Mouse (Mus musculus) kidney, adult 2 months (tissue): Measurements from ENCODE around the gene Ipo7.

Experiments used
- CTCF ChIP-seq: fragments of 200-500 bp; conservative IDR thresholded peaks from 2 replicates; pipeline ENCODE4 v1.5.1; 2011; ENCODE audit warnings: low read depth, mild to moderate bottlenecking, control low read depth, low read length, moderate library complexity, mixed read lengths; ENCODE audit not compliant: insufficient read depth, insufficient read length
- POLR2A ChIP-seq: fragments of 200-500 bp; IDR thresholded peaks from one replicate; pipeline ENCODE4 v1.6.1; 2011; ENCODE audit warnings: low read depth, low read length, control low read depth

- TF ChIP-seq POLR2A, result no peak
- no peak for TF ChIP-seq CTCF
Measured at GRCm38 (mm10) chr7:110009084-110009483, 9.0 kb upstream of the Ipo7 start.
